Comparison of ENCODE assay signal across 14 mouse cellular contexts in the genomic region with DNA sequence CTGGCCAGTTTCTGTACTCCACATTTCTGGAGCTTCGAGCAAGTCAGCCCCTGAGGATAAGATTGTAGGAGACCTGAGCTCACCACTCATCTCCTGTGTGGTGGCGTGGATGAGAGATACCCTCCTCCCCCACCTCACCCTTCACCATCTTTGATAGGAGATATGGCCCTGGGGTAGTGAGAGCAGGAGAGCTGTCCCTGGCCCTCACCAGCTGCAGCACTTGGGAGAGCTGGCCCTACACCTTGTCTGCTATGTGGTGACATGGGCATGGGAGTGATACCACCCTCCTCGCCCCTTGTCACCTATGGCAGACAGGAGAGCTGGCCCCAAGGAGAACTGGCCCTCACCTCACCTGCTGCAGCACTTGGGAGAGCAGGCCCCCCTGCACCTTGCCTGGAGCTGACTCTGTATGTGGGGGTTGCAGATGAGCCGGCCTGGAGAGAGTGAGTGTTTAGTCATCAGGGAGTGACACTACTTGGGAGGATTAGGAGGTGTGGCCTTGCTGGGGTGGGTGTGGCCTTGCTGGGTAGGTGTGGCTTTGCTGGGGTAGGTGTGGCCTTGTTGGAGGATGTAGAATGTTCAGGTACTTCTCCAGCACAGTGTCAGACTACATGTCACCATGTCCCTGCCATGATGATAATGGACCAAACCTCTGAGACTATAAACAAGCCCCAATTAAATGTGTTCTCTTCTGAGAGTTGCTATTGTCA. TPM values are rescaled to one million over a fixed set of nuclear protein-coding genes. Genes with fewer than 3 reads are reported as not detected.
DNase-seq lines count a peak whose midpoint lies in the region; ATAC-seq and TF ChIP-seq lines count a peak whose summit lies in the region.
"Had no signal": no experiment of that assay in that cellular context is flagged by ENCODE, and none has a peak within 500 bp of the region (broad histone marks: within the 10 kb centered on the region; RNA-seq: fewer than 3 reads in every experiment).

No protein-coding gene starts in this region.

- WGBS in hindbrain, embryonic 11.5 days = 81% methylated on average over 4 of the region's 4 CpGs
- WGBS in hindbrain, embryonic 16.5 days = 91% methylated on average over 4 of the region's 4 CpGs
- WGBS in midbrain, embryonic 16.5 days = 87% methylated on average over 4 of the region's 4 CpGs
- WGBS in midbrain, embryonic 11.5 days = 86% methylated on average over 4 of the region's 4 CpGs
- WGBS in intestine, postnatal 0 days = 76% methylated on average over 4 of the region's 4 CpGs
- WGBS in stomach, embryonic 14.5 days = 80% methylated on average over 4 of the region's 4 CpGs

- DNase-seq in hindbrain, embryonic 11.5 days (ENCODE audit: low spot score) = no peak
- DNase-seq in midbrain, embryonic 11.5 days (ENCODE audit: low spot score, missing footprints) = no peak
- no peak for DNase-seq in gastrocnemius, adult 2 months
- no peak for DNase-seq in urinary bladder, postnatal 14 days (ENCODE audit: low spot score)
- DNase-seq: adrenal gland, adult 2 months; cerebellum, postnatal 25 days; heart, postnatal 4 days; kidney, adult 2 months; lung, postnatal 10 days had no signal

- no peak overlapping the region for H3K9ac ChIP-seq in hindbrain, embryonic 11.5 days (ENCODE audit: low read depth, low read length)
- no peak overlapping the region for H3K9ac ChIP-seq in hindbrain, embryonic 16.5 days (ENCODE audit: low read depth, low read length)
- H3K9ac ChIP-seq in midbrain, embryonic 16.5 days (ENCODE audit: low read depth, low read length) = no peak overlapping the region
- no peak overlapping the region for H3K9ac ChIP-seq in midbrain, embryonic 11.5 days (ENCODE audit: low read length)
- H3K9ac ChIP-seq in intestine, postnatal 0 days (ENCODE audit: low read depth, low read length) = no peak overlapping the region
- no peak overlapping the region for H3K9ac ChIP-seq in stomach, embryonic 14.5 days (replicated peaks; ENCODE audit: low read depth, low read length)

- H3K4me1 ChIP-seq in hindbrain, embryonic 11.5 days (replicated peaks; ENCODE audit: control insufficient read depth, insufficient read depth, low read length) = no peaks in the 10 kb centered on the region
- no peaks in the 10 kb centered on the region for H3K4me1 ChIP-seq in hindbrain, embryonic 16.5 days (ENCODE audit: control insufficient read depth, insufficient read depth, low read depth, low read length)
- peaks cover 5% of the 10 kb centered on the region; the same call in 1 of the 2 replicates for H3K4me1 ChIP-seq in midbrain, embryonic 16.5 days (ENCODE audit: control insufficient read depth, insufficient read depth, low read length)
- no peaks in the 10 kb centered on the region for H3K4me1 ChIP-seq in midbrain, embryonic 11.5 days (ENCODE audit: control insufficient read depth, insufficient read depth, low read length)
- H3K4me1 ChIP-seq in intestine, postnatal 0 days (replicated peaks; ENCODE audit: control insufficient read depth, insufficient read depth, low read length) = no peaks in the 10 kb centered on the region
- no peaks in the 10 kb centered on the region for H3K4me1 ChIP-seq in stomach, embryonic 14.5 days (ENCODE audit: control insufficient read depth, insufficient read depth, low read length)

- no peak overlapping the region for H3K4me3 ChIP-seq in hindbrain, embryonic 11.5 days (ENCODE audit: low read depth, low read length)
- no peak overlapping the region for H3K4me3 ChIP-seq in hindbrain, embryonic 16.5 days (ENCODE audit: low read length)
- no peak overlapping the region for H3K4me3 ChIP-seq in midbrain, embryonic 16.5 days (ENCODE audit: low read depth, low read length)
- H3K4me3 ChIP-seq in midbrain, embryonic 11.5 days (ENCODE audit: low read depth, low read length) = no peak overlapping the region
- no peak overlapping the region for H3K4me3 ChIP-seq in intestine, postnatal 0 days (ENCODE audit: low read depth, low read length)
- no peak overlapping the region for H3K4me3 ChIP-seq in stomach, embryonic 14.5 days (ENCODE audit: low read depth, low read length)
- no peak overlapping the region for H3K4me3 ChIP-seq in gastrocnemius, adult 2 months
- H3K4me3 ChIP-seq: myocyte had no signal

- no peak overlapping the region for H3K27ac ChIP-seq in hindbrain, embryonic 11.5 days (ENCODE audit: low read depth, low read length)
- no peak overlapping the region for H3K27ac ChIP-seq in hindbrain, embryonic 16.5 days (ENCODE audit: low read depth, low read length)
- H3K27ac ChIP-seq in midbrain, embryonic 16.5 days (ENCODE audit: low read length) = no peak overlapping the region
- no peak overlapping the region for H3K27ac ChIP-seq in midbrain, embryonic 11.5 days (ENCODE audit: low read depth, low read length)
- no peak overlapping the region for H3K27ac ChIP-seq in intestine, postnatal 0 days (ENCODE audit: low read depth, low read length)
- H3K27ac ChIP-seq in stomach, embryonic 14.5 days (ENCODE audit: low read length) = no peak overlapping the region
- H3K27ac ChIP-seq in gastrocnemius, adult 2 months = no peak overlapping the region

- intact Hi-C loops in gastrocnemius, adult 2 months (cut with DNase I) = no loop called here

- H3K27me3 ChIP-seq in hindbrain, embryonic 11.5 days (ENCODE audit: control insufficient read depth, insufficient read depth, low read length) = no peaks in the 10 kb centered on the region
- H3K27me3 ChIP-seq in hindbrain, embryonic 16.5 days (replicated peaks; ENCODE audit: control insufficient read depth, insufficient read depth, low read length) = no peaks in the 10 kb centered on the region
- no peaks in the 10 kb centered on the region for H3K27me3 ChIP-seq in midbrain, embryonic 16.5 days (ENCODE audit: control insufficient read depth, insufficient read depth, low read depth, low read length)
- no peaks in the 10 kb centered on the region for H3K27me3 ChIP-seq in midbrain, embryonic 11.5 days (ENCODE audit: control insufficient read depth, insufficient read depth, low read length)
- H3K27me3 ChIP-seq in intestine, postnatal 0 days (replicated peaks; ENCODE audit: control insufficient read depth, insufficient read depth, low read length) = no peaks in the 10 kb centered on the region
- no peaks in the 10 kb centered on the region for H3K27me3 ChIP-seq in stomach, embryonic 14.5 days (ENCODE audit: control insufficient read depth, insufficient read depth, low read length)

- ATAC-seq in hindbrain, embryonic 11.5 days (ENCODE audit: low FRiP score) = peak; percentile 25; the same call in 1 of the 2 replicates
- no peak for ATAC-seq in hindbrain, embryonic 16.5 days
- ATAC-seq in midbrain, embryonic 16.5 days = 0 out of 2 replicates have a peak, but pooled peaks have one; percentile 36
- ATAC-seq in midbrain, embryonic 11.5 days (ENCODE audit: low FRiP score) = no peak
- ATAC-seq in intestine, postnatal 0 days = peak; percentile 41; the same call in 1 of the 2 replicates
- ATAC-seq in stomach, embryonic 14.5 days (ENCODE audit: insufficient number of reproducible peaks, insufficient read depth, low FRiP score, low read depth) = peak; percentile 42; the same call in 1 of the 2 replicates

- H3K4me2 ChIP-seq in hindbrain, embryonic 11.5 days (replicated peaks; ENCODE audit: low read depth, low read length) = no peak overlapping the region
- H3K4me2 ChIP-seq in hindbrain, embryonic 16.5 days (ENCODE audit: low read length) = no peak overlapping the region
- no peak overlapping the region for H3K4me2 ChIP-seq in midbrain, embryonic 16.5 days (ENCODE audit: low read length)
- H3K4me2 ChIP-seq in midbrain, embryonic 11.5 days = no peak overlapping the region
- H3K4me2 ChIP-seq in intestine, postnatal 0 days (replicated peaks; ENCODE audit: low read depth) = no peak overlapping the region
- H3K4me2 ChIP-seq in stomach, embryonic 14.5 days (replicated peaks; ENCODE audit: low read depth, low read length) = no peak overlapping the region

- no peaks in the 10 kb centered on the region for H3K9me3 ChIP-seq in hindbrain, embryonic 11.5 days (ENCODE audit: control insufficient read depth, low read length)
- H3K9me3 ChIP-seq in hindbrain, embryonic 16.5 days (ENCODE audit: control insufficient read depth, low read length) = no peaks in the 10 kb centered on the region
- no peaks in the 10 kb centered on the region for H3K9me3 ChIP-seq in midbrain, embryonic 16.5 days (replicated peaks; ENCODE audit: control insufficient read depth, low read length, poor library complexity, severe bottlenecking)
- no peaks in the 10 kb centered on the region for H3K9me3 ChIP-seq in midbrain, embryonic 11.5 days (ENCODE audit: control insufficient read depth, low read length)
- no peaks in the 10 kb centered on the region for H3K9me3 ChIP-seq in intestine, postnatal 0 days (ENCODE audit: control insufficient read depth)
- H3K9me3 ChIP-seq in stomach, embryonic 14.5 days (ENCODE audit: control insufficient read depth, low read depth, low read length) = no peaks in the 10 kb centered on the region

- no peaks in the 10 kb centered on the region for H3K36me3 ChIP-seq in hindbrain, embryonic 11.5 days (ENCODE audit: control insufficient read depth, insufficient read depth, low read length)
- H3K36me3 ChIP-seq in hindbrain, embryonic 16.5 days (ENCODE audit: control insufficient read depth, insufficient read depth, low read length) = no peaks in the 10 kb centered on the region
- H3K36me3 ChIP-seq in midbrain, embryonic 16.5 days (ENCODE audit: control insufficient read depth, insufficient read depth, low read length) = no peaks in the 10 kb centered on the region
- H3K36me3 ChIP-seq in midbrain, embryonic 11.5 days (ENCODE audit: control insufficient read depth, insufficient read depth, low read length) = no peaks in the 10 kb centered on the region
- no peaks in the 10 kb centered on the region for H3K36me3 ChIP-seq in intestine, postnatal 0 days (ENCODE audit: control insufficient read depth, insufficient read depth)
- no peaks in the 10 kb centered on the region for H3K36me3 ChIP-seq in stomach, embryonic 14.5 days (ENCODE audit: control insufficient read depth, insufficient read depth, low read length)

- no peak for TF ChIP-seq CTCF in intestine, postnatal 0 days (IDR thresholded peaks at IDR 0.05; ENCODE audit: low read depth)
- no peak for TF ChIP-seq CTCF in gastrocnemius, adult 2 months (IDR thresholded peaks at IDR 0.05)

RNA-seq across cellular contexts. Expression of gene Clec3b, which starts 12.4 kb away (rescaled TPM):
- polyA plus RNA-seq in hindbrain, embryonic 11.5 days (2014; fragmentation: Nextera tagmentation; extraction: Ambion mirVana) = not detected in 2 replicates
- polyA plus RNA-seq in hindbrain, embryonic 16.5 days (2015; fragmentation: Nextera tagmentation; extraction: Ambion mirVana) = 4.2 and 4.5 TPM in 2 replicates
- polyA plus RNA-seq in midbrain, embryonic 16.5 days (2015; fragmentation: Nextera tagmentation; extraction: Ambion mirVana) = 2.2 and 3.6 TPM in 2 replicates
- polyA plus RNA-seq in midbrain, embryonic 11.5 days (2014; fragmentation: Nextera tagmentation; extraction: Ambion mirVana) = not detected in 2 replicates
- polyA plus RNA-seq in intestine, postnatal 0 days (2015; fragmentation: Nextera tagmentation; extraction: Ambion mirVana) = 3.5 and 4.7 TPM in 2 replicates
- polyA plus RNA-seq in stomach, embryonic 14.5 days (2014; fragmentation: Nextera tagmentation; extraction: Ambion mirVana) = 0.26 TPM in 1 of 2 replicates, not detected in the other
- total RNA-seq in gastrocnemius, adult 2 months (2021) = 10 to 100 TPM; 33.5 to 50.2 TPM

RNA-seq across cellular contexts. Expression of gene Exosc7, which starts 50.1 kb away (rescaled TPM):
- polyA plus RNA-seq in hindbrain, embryonic 11.5 days (2014; fragmentation: Nextera tagmentation; extraction: Ambion mirVana) = 104 and 106 TPM in 2 replicates
- 76.3 and 78.2 TPM in 2 replicates for polyA plus RNA-seq in hindbrain, embryonic 16.5 days (2015; fragmentation: Nextera tagmentation; extraction: Ambion mirVana)
- polyA plus RNA-seq in midbrain, embryonic 16.5 days (2015; fragmentation: Nextera tagmentation; extraction: Ambion mirVana) = 71.4 and 73.1 TPM in 2 replicates
- 115 and 129 TPM in 2 replicates for polyA plus RNA-seq in midbrain, embryonic 11.5 days (2014; fragmentation: Nextera tagmentation; extraction: Ambion mirVana)
- polyA plus RNA-seq in intestine, postnatal 0 days (2015; fragmentation: Nextera tagmentation; extraction: Ambion mirVana) = 53.2 and 53.6 TPM in 2 replicates
- polyA plus RNA-seq in stomach, embryonic 14.5 days (2014; fragmentation: Nextera tagmentation; extraction: Ambion mirVana) = 123 and 133 TPM in 2 replicates
- 10 to 100 TPM; 18.3 to 21.3 TPM for total RNA-seq in gastrocnemius, adult 2 months (2021)

RNA-seq across cellular contexts. Expression of gene Zdhhc3, which starts 50.1 kb away (rescaled TPM):
- 55.8 and 62.5 TPM in 2 replicates for polyA plus RNA-seq in hindbrain, embryonic 11.5 days (2014; fragmentation: Nextera tagmentation; extraction: Ambion mirVana)
- 88.7 and 92.7 TPM in 2 replicates for polyA plus RNA-seq in hindbrain, embryonic 16.5 days (2015; fragmentation: Nextera tagmentation; extraction: Ambion mirVana)
- 83.8 and 84.9 TPM in 2 replicates for polyA plus RNA-seq in midbrain, embryonic 16.5 days (2015; fragmentation: Nextera tagmentation; extraction: Ambion mirVana)
- polyA plus RNA-seq in midbrain, embryonic 11.5 days (2014; fragmentation: Nextera tagmentation; extraction: Ambion mirVana) = 60.3 and 68.4 TPM in 2 replicates
- 52.1 and 55.3 TPM in 2 replicates for polyA plus RNA-seq in intestine, postnatal 0 days (2015; fragmentation: Nextera tagmentation; extraction: Ambion mirVana)
- 55.9 and 57.3 TPM in 2 replicates for polyA plus RNA-seq in stomach, embryonic 14.5 days (2014; fragmentation: Nextera tagmentation; extraction: Ambion mirVana)
- 10 to 100 TPM; 53.2 to 55.8 TPM for total RNA-seq in gastrocnemius, adult 2 months (2021)

RNA-seq across cellular contexts. Expression of gene Cdcp1, which starts 52.7 kb away (rescaled TPM):
- polyA plus RNA-seq in hindbrain, embryonic 11.5 days (2014; fragmentation: Nextera tagmentation; extraction: Ambion mirVana) = 0.66 and 1.2 TPM in 2 replicates
- polyA plus RNA-seq in hindbrain, embryonic 16.5 days (2015; fragmentation: Nextera tagmentation; extraction: Ambion mirVana) = 0.11 and 0.24 TPM in 2 replicates
- polyA plus RNA-seq in midbrain, embryonic 16.5 days (2015; fragmentation: Nextera tagmentation; extraction: Ambion mirVana) = 0.07 and 0.19 TPM in 2 replicates
- polyA plus RNA-seq in midbrain, embryonic 11.5 days (2014; fragmentation: Nextera tagmentation; extraction: Ambion mirVana) = 0.11 and 0.29 TPM in 2 replicates
- polyA plus RNA-seq in intestine, postnatal 0 days (2015; fragmentation: Nextera tagmentation; extraction: Ambion mirVana) = 6.9 and 7.7 TPM in 2 replicates
- 15.1 and 15.8 TPM in 2 replicates for polyA plus RNA-seq in stomach, embryonic 14.5 days (2014; fragmentation: Nextera tagmentation; extraction: Ambion mirVana)
- total RNA-seq in gastrocnemius, adult 2 months (2021) = not detected
- polyA plus RNA-seq: myocyte had no signal

Comparison
In these comparisons a context has a peak if more than half of its experiments do, and no peak if none do; other contexts are left out.
1. ATAC-seq: peak in hindbrain, embryonic 11.5 days (single experiment), midbrain, embryonic 16.5 days (single experiment), intestine, postnatal 0 days (single experiment) and stomach, embryonic 14.5 days (single experiment); none in hindbrain, embryonic 16.5 days (single experiment) and midbrain, embryonic 11.5 days (single experiment).